Mouse (Mus musculus) ES-Bruce4 (cell line): ENCODE measurements around the gene Aoc3. TPM values are rescaled to one million over a fixed set of nuclear protein-coding genes. Genes with fewer than 3 reads are reported as not detected.
"Not testable (repeated sequence)": the region's sequence is repeated elsewhere in the genome, so short reads cannot be mapped to it uniquely, and the experiment has no call there.

Experiments
- H3K27ac ChIP-seq: 2 replicates; pipeline ENCODE4 v1.5.1; 2012; ENCODE audit warnings: low read length, inconsistent platforms; ENCODE audit not compliant: insufficient read depth
- H3K27me3 ChIP-seq: 2 replicates; pipeline ENCODE4 v1.6.1; 2012; ENCODE audit warnings: mild to moderate bottlenecking, low read length, inconsistent platforms; ENCODE audit not compliant: control insufficient read depth, poor library complexity, insufficient read depth, severe bottlenecking
- H3K36me3 ChIP-seq: 2 replicates; pipeline ENCODE4 v1.6.1; 2012; ENCODE audit warnings: inconsistent platforms, mild to moderate bottlenecking, low read length, moderate library complexity; ENCODE audit not compliant: control insufficient read depth, poor library complexity, insufficient read depth, severe bottlenecking
- H3K4me1 ChIP-seq: one replicate; pipeline ENCODE4 v1.8.1; 2011; ENCODE audit warnings: low read length; ENCODE audit not compliant: control insufficient read depth, insufficient read depth
- H3K4me3 ChIP-seq: 2 replicates; pipeline ENCODE4 v1.5.1; 2011; ENCODE audit warnings: low read depth, mild to moderate bottlenecking, low read length
- H3K9ac ChIP-seq: 2 replicates; pipeline ENCODE4 v1.6.1; 2012; ENCODE audit warnings: low read depth, mild to moderate bottlenecking, inconsistent platforms; ENCODE audit not compliant: poor library complexity, severe bottlenecking
- H3K9me3 ChIP-seq: replicated peaks from 2 replicates; pipeline ENCODE4 v1.6.1; 2012; ENCODE audit warnings: mild to moderate bottlenecking, low read length, inconsistent platforms; ENCODE audit not compliant: control insufficient read depth, poor library complexity, insufficient read depth, severe bottlenecking
- CTCF ChIP-seq: IDR thresholded peaks from one replicate; pipeline ENCODE4 v1.8.1; 2011; ENCODE audit warnings: low read depth, low read length
- EP300 ChIP-seq: IDR thresholded peaks from 2 replicates; pipeline ENCODE4 v1.6.1; 2011; ENCODE audit warnings: low read depth, low read length; ENCODE audit not compliant: insufficient read depth
- POLR2A ChIP-seq: IDR thresholded peaks from one replicate; pipeline ENCODE4 v1.8.1; 2011; ENCODE audit warnings: low read length; ENCODE audit not compliant: insufficient read depth
- polyA plus RNA-seq: library from polyadenylated mRNA; stranded (reverse); fragments of >200 nt; gene quantifications from 2 replicates; pipeline ENCODE4 v1.2.4, GENCODE M21; 2011; ENCODE audit warnings: low read depth; ENCODE audit not compliant: missing spikeins, insufficient read depth, insufficient read length

Aoc3 gene
- polyA plus RNA-seq, 1 experiment: 0.84 TPM

DNA sequence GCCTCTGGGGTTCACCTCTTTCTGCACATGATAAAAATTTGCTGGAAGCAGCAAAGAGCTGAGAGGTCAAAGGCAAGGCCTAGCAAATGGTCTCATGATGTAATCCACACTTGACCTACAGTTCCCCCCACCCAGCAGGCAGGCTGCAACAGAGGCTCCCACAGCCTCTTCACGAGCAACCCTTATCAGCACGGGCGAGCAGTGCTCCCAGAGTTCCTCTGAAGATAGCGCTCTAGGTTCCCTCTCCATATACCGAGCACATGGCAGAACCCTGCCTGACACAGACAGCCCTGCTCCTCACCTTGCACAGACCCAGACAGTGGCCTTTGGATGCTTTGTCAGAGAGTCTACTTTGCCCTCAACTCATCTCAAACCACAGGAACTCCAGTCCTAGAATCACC lies 34.1 kb downstream of the Aoc3 start:
- H3K27ac ChIP-seq: no peak overlapping the region
- no peaks in the 10 kb centered on the region for H3K36me3 ChIP-seq
- no peak overlapping the region for H3K9ac ChIP-seq
- H3K4me3 ChIP-seq: no peak overlapping the region
- H3K4me1 ChIP-seq: no peaks in the 10 kb centered on the region
- no peaks in the 10 kb centered on the region for H3K27me3 ChIP-seq
- H3K9me3 ChIP-seq: no peaks in the 10 kb centered on the region
- no peak for TF ChIP-seq POLR2A
- TF ChIP-seq EP300: no peak
- no peak for TF ChIP-seq CTCF

DNA sequence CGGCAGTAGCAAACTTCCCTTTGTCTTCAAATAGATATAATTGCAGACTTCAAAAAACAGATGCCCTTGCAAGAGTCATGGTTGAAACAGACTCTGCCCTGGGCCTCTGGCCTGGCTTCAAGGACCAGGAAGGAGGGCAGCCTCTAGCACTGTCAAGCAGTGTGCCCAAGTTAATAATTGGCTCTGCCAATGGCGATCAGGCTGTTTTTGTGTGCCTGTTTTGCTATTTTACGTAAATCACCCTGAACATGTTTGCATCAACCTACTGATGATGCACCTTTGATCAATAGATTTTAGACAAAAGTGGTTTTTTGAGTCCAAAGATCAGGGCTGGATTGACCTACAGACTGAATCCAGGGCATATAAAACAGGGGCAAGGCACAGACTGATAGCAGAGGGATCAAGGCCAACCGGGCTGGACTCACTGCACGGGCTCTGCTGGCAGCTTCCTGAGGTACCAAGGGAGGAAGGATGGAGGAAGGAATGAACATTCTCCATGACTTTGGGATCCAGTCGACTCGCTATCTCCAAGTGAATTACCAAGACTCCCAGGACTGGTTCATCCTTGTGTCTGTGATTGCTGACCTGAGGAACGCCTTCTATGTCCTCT lies 37.0 kb downstream of the Aoc3 start, which contains the start of gene G6pc:
Gene G6pc (plus strand): TSS at position 236 of the 610 bp plus-strand sequence.
- no peak within 1 kb of the TSS for H3K27ac ChIP-seq
- H3K36me3 ChIP-seq: no peaks in the 10 kb centered on the region
- no peak within 1 kb of the TSS for H3K4me3 ChIP-seq
- no peak for TF ChIP-seq CTCF
- TF ChIP-seq EP300: no peak
- TF ChIP-seq POLR2A: no peak
- H3K4me1 ChIP-seq: no peaks in the 10 kb centered on the region
- no peaks in the 10 kb centered on the region for H3K9me3 ChIP-seq
- H3K27me3 ChIP-seq: no peaks in the 10 kb centered on the region
- no peak within 1 kb of the TSS for H3K9ac ChIP-seq

DNA sequence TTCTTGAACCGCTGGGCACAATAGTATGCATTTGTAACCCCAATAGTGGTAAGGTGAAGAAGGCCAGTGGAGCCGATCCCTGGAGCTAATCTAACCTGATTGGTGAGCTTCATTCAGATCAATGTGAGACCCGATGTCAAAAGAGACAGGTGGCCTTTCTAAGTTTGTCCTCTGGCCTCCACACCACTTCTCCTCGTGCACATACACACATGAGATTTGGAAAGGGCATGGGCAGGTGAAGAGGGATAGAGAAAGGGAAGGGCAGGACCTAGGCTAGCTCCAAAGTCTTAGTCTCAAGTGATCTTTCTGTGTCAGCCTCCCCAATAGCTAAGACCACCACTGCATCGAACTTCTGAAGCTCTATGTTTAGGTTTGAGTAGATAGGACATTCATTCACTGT lies 39.7 kb downstream of the Aoc3 start:
- Histone ChIP-seq H3K36me3 (no peaks in the 10 kb centered on the region), H3K4me1 (no peaks in the 10 kb centered on the region), H3K9me3 (no peaks in the 10 kb centered on the region), H3K27me3 (no peaks in the 10 kb centered on the region), H3K27ac (no peak overlapping the region), H3K4me3 (no peak overlapping the region), H3K9ac (no peak overlapping the region)
- no peak for TF ChIP-seq CTCF
- TF ChIP-seq EP300: no peak
- no peak for TF ChIP-seq POLR2A

DNA sequence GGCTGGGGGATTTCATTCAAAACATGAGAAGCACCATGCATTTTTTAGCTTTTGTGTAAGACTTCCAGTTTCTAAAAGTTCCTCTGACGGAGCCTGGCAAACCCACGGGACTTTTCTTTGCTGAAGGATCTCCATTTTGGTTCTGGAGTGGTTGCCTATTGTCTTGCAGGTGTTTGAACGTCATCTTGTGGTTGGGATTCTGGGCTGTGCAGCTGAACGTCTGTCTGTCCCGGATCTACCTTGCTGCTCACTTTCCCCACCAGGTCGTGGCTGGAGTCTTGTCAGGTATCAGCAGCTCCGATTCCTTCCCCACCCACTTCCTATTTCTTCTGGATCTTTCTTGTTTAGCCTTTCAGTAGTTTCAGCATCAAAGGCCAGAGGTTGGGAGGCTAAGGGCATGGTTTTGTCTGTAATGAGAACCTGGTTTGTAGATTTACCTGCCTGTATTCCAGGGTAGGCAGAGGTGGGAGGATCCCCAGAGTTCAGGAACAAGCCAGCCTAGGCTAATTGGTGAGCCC lies 44.1 kb downstream of the Aoc3 start:
- Histone ChIP-seq H3K4me3 (no peak overlapping the region), H3K9ac (no peak overlapping the region), H3K27me3 (no peaks in the 10 kb centered on the region), H3K4me1 (no peaks in the 10 kb centered on the region), H3K36me3 (no peaks in the 10 kb centered on the region), H3K9me3 (no peaks in the 10 kb centered on the region), H3K27ac (no peak overlapping the region)
- no peak for TF ChIP-seq CTCF
- no peak for TF ChIP-seq EP300

DNA sequence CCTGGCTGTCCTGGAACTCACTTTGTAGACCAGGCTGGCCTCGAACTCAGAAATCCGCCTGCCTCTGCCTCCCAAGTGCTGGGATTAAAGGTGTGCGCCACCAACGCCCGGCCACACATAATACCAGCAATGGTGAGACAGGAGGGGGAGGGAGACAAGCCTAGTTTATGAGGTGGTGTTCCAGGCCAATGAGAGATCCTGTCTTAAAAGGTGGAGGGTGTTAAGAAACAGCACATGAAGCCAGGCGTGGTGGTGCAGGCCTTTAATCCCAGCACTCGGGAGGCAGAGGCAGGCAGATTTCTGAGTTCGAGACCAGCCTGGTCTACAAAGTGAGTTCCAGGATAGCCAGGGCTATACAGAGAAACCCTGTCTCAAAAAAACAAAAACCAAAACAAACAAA lies 47.8 kb downstream of the Aoc3 start:
- not testable (repeated sequence) for H3K4me3 ChIP-seq, H3K9me3 ChIP-seq, H3K27me3 ChIP-seq, H3K9ac ChIP-seq, H3K27ac ChIP-seq, H3K36me3 ChIP-seq, H3K4me1 ChIP-seq

DNA sequence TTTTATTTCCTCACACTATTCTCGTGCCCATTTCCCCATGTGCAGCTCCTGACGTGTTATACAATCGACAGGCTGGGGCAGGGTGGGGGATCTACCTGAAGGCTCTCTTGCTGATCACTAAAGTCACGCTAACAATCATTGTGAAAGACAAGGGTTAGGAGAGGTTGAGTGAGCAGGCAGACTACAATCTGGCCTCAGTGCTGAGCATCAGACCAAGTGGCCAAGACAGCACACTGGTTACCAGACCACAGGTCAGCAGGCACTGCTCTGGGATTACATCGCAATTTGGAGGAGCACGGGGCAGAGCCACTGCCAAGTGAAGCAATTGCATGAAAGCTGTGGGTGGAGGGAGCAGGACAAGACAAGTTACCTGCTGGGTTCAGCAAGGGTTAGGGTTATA lies 48.5 kb downstream of the Aoc3 start:
- no peaks in the 10 kb centered on the region for H3K9me3 ChIP-seq
- no peaks in the 10 kb centered on the region for H3K27me3 ChIP-seq
- H3K27ac ChIP-seq: no peak overlapping the region
- peaks cover 1% of the 10 kb centered on the region for H3K4me1 ChIP-seq
- TF ChIP-seq POLR2A (no peak), CTCF (no peak), EP300 (no peak)
- H3K9ac ChIP-seq: no peak overlapping the region
- H3K36me3 ChIP-seq: no peaks in the 10 kb centered on the region
- no peak overlapping the region for H3K4me3 ChIP-seq
